Mouse (Mus musculus) erythroid progenitor cell, adult 5-6 weeks (primary cell): ENCODE results near the gene Sgcg. TPM values are rescaled to one million over a fixed set of nuclear protein-coding genes. Genes with fewer than 3 reads are reported as not detected.
A peak's percentile ranks its signal among the peaks of the same experiment; 100 is the strongest.

ENCODE experiments used
- ATAC-seq: replicated peaks from 2 replicates; pipeline ENCODE4 v1.8.0; 2016; ENCODE audit warnings: moderate number of reproducible peaks, mild to moderate bottlenecking, moderate TSS enrichment, inconsistent platforms; ENCODE audit not compliant: poor library complexity, low FRiP score, severe bottlenecking
- total RNA-seq, 2 experiments: library from RNA; stranded (forward) in 1 of 2; stranded (reverse) in 1 of 2; fragments of 150-400 nt in 1 of 2; fragments of 186-747, 209-891 nt in 1 of 2; gene quantifications; 2 replicates each; pipeline versions ENCODE4 v1.2.3 to v1.2.4; 2015 to 2017; ENCODE audit warnings: low replicate concordance in 2 of 2

Gene Sgcg
- total RNA-seq, 2 experiments from 2014 or later = not detected

- no peak for ATAC-seq
These were observed 21.1 kb downstream of the Sgcg start for GRCm38 (mm10) chr14:61237101-61237654.

GRCm38 (mm10) chr14:61235846-61236474 lies 22.3 kb downstream of the Sgcg start:
- ATAC-seq = no peak

- no peak for ATAC-seq
These were observed 26.2 kb downstream of the Sgcg start for GRCm38 (mm10) chr14:61232016-61232568.

GRCm38 (mm10) chr14:61230179-61230578 lies 28.1 kb downstream of the Sgcg start:
- ATAC-seq = no peak

- no peak for ATAC-seq
These were observed 28.5 kb downstream of the Sgcg start for GRCm38 (mm10) chr14:61229763-61230162.

- no peak for ATAC-seq
These were observed 32.1 kb downstream of the Sgcg start for GRCm38 (mm10) chr14:61226151-61226550.

- ATAC-seq = no peak
These were observed 33.8 kb downstream of the Sgcg start for GRCm38 (mm10) chr14:61224387-61225077.

GRCm38 (mm10) chr14:61223740-61224139 lies 34.5 kb downstream of the Sgcg start:
- ATAC-seq = no peak

GRCm38 (mm10) chr14:61222506-61222905 lies 35.8 kb downstream of the Sgcg start:
- ATAC-seq = no peak

- no peak for ATAC-seq
These were observed 37.1 kb downstream of the Sgcg start for GRCm38 (mm10) chr14:61221166-61221565.

- no peak for ATAC-seq
These were observed 46.5 kb downstream of the Sgcg start for GRCm38 (mm10) chr14:61211754-61212153.

- ATAC-seq = no peak
These were observed 48.2 kb downstream of the Sgcg start for GRCm38 (mm10) chr14:61210111-61210510.

- no peak for ATAC-seq
These were observed 63.9 kb downstream of the Sgcg start for GRCm38 (mm10) chr14:61194416-61194815.

GRCm38 (mm10) chr14:61192326-61192725 lies 66.0 kb downstream of the Sgcg start:
- no peak for ATAC-seq

GRCm38 (mm10) chr14:61191904-61192303 lies 66.4 kb downstream of the Sgcg start:
- ATAC-seq = no peak

- ATAC-seq = peak; percentile 70
These were observed 85.1 kb downstream of the Sgcg start for GRCm38 (mm10) chr14:61173229-61173628.

- peak; percentile 93 for ATAC-seq
These were observed 85.6 kb downstream of the Sgcg start for GRCm38 (mm10) chr14:61172548-61173158.

GRCm38 (mm10) chr14:61171261-61171970 lies 86.9 kb downstream of the Sgcg start:
- ATAC-seq = no peak
